Mouse (Mus musculus) lung, postnatal 0 days (tissue): ENCODE measurements at regions not wholly inside any gene's neighbourhood (a gene's known extent, or its start where the extent isn't known, plus 50 kb on each side); places are given as distances from the start of the nearest gene placed in this dataset.

Source experiments
- CTCF ChIP-seq: IDR thresholded peaks from 2 replicates; pipeline ENCODE4 v1.5.1; 2016; ENCODE audit warnings: antibody characterized with exemption, mild to moderate bottlenecking
- EP300 ChIP-seq: IDR thresholded peaks from 2 replicates; pipeline ENCODE4 v1.6.1; 2016; ENCODE audit warnings: antibody characterized with exemption, mild to moderate bottlenecking, control low read depth

- TF ChIP-seq CTCF (no peak), EP300 (no peak)
Measured at GRCm38 (mm10) chr13:107576701-107577100, 467.5 kb upstream of the Smim15 start.
